Mouse (Mus musculus) brain, embryonic 18.5 days (tissue): ENCODE results near the gene Cpne6.

Experiments used
- DNase-seq: peaks from one replicate; pipeline ENCODE4 v3.0.0-alpha.2; 2012; ENCODE audit warnings: low read depth, low spot score

Cpne6 gene

GRCm38 (mm10) chr14:55554635-55555034, 44.4 kb downstream of the Cpne6 start:
- no peak for DNase-seq

DNA sequence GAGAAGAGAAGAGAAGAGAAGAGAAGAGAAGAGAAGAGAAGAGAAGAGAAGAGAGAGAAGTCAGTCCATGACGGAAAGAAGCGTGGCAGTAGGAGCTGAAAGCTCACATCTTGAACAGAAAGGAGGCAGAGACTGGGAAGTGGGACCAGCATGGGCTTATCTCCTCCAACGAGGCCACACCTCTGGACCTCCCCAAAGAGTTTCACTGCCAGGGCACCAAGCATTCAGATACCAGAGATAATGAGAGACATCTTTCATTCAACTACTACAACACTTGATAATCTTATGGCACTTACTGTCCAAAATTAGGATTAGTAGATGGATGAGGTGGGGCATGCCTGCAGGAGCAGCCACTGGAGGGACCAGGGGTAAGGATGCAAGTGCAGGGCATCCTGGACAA, 45.5 kb downstream of the Cpne6 start:
- no peak for DNase-seq

GRCm38 (mm10) chr14:55557003-55557402, 46.8 kb downstream of the Cpne6 start:
- no peak for DNase-seq

- DNase-seq = no peak
Observed at GRCm38 (mm10) chr14:55557587-55557986, 47.3 kb downstream of the Cpne6 start.

GRCm38 (mm10) chr14:55558740-55559448, 48.6 kb downstream of the Cpne6 start:
- no peak for DNase-seq

GRCm38 (mm10) chr14:55559799-55560201, 49.6 kb downstream of the Cpne6 start, which contains the start of gene Dcaf11:
Gene Dcaf11, plus strand, starts transcription at chr14:55560006.
- peak; percentile 87 for DNase-seq

DNA sequence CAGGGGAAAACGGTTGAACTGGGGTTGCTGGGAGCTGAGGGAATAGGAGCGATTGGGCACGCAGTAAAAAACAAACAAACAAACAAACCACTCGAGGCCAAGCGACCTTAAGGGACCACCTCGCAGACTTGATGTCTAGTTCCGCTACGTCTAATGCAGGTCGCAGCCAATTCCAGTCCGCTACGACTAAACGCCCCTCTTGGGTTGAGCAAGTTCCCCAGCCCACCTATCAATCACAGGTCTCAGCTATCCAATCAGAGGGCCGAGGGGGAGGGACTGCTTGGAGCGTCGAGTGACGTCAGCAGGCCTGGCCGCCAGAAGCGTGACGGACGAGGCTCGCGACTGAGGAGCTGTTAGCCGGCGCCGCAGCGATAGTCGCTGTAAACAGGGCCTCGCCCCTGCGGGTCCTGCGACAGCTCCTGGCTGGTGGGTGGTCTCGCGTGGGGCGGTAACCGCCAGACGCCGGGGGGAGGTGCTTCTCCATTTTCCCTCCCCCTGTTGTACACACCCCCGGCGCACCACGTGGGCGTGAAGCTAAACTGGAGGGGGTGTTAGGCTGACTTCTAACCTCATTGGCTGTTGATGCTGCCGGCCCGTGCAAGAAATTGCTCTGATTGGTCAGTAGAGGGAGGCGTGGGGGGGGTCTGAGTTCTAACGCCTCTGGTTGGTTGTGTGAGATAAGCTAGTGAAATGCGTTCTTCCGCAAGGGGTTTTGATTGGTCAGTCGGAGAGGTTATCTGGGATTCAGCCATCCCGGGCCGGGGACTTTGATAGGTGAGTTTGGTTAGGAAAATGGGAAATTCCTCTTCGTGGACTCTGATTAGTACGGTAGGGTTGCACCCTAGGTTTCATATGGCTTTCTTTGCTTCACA, 50.2 kb downstream of the Cpne6 start, which contains the start of gene A730061H03Rik:
Gene A730061H03Rik, minus strand, starts transcription at position 205 of the 872 bp plus-strand sequence.
- DNase-seq = peak; percentile 99

DNA sequence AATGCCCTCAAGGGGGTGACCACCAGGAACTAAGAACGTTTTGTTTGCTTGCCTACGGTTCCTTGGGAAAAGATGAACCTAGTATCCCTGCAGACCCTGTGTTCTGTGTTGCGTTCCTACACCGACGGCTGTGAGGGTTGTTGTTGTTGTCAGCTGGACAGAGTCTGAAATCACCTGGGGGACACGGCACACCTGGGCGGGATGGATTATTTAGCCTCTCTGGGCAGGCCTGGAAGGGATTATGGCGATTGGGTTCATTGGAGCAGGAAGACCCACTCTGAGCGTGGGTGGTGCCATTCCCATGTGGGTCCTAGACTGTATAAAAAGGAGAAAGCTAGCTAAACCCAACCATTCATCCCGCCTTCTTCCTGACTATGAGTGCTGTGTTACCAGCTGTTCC, 51.6 kb downstream of the Cpne6 start:
- DNase-seq = no peak

- no peak for DNase-seq
Observed at GRCm38 (mm10) chr14:55563249-55563648, 53.0 kb downstream of the Cpne6 start.

DNA sequence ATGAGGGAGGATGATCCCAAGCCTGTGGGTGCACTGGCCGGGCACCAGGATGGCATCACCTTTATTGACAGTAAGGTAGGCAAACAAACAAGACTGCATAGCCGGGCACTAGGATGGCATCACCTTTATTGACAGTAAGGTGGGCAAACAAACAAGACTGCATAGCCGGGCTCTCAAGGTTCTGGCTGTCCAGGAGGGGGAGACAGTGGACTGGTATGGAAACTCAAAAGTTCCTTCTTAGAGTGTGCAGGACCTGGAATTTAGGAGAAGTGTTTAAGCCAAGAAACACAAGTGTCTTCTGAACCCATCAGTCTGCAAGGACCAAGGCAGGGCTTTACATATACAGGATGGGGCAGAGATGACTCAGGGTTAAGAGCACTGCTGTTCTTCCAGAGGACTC, 55.5 kb downstream of the Cpne6 start:
- no peak for DNase-seq
